Mouse (Mus musculus) stomach, postnatal 0 days (tissue): ENCODE data around the gene Aatk.

ENCODE experiments used
- CTCF ChIP-seq: IDR thresholded peaks from 2 replicates; pipeline ENCODE4 v1.5.1; 2016; ENCODE audit warnings: antibody characterized with exemption, low read depth, mild to moderate bottlenecking, moderate library complexity
- EP300 ChIP-seq: optimal IDR thresholded peaks from 2 replicates; pipeline ENCODE3; 2016; ENCODE audit warnings: antibody characterized with exemption

- TF ChIP-seq CTCF (no peak), EP300 (no peak)
Observed at GRCm38 (mm10) chr11:120070286-120070930, 23.4 kb upstream of the Aatk start.
